Mouse (Mus musculus) neural tube, embryonic 11.5 days (tissue): ENCODE results near the gene Rbms3. TPM values are rescaled to one million over a fixed set of nuclear protein-coding genes. Genes with fewer than 3 reads are reported as not detected.

ENCODE experiments used
- ATAC-seq: fragments of 200-750 bp; cut with Nextera tagmentation; 2 replicates; pipeline ENCODE4 v1.8.0; 2017; ENCODE audit warnings: moderate number of reproducible peaks, mild to moderate bottlenecking, moderate TSS enrichment, moderate library complexity; ENCODE audit not compliant: insufficient read depth, low FRiP score, low TSS enrichment
- DNase-seq: peaks from one replicate; pipeline ENCODE4 v3.0.0-alpha.2; 2015; ENCODE audit warnings: low spot score
- H3K27ac ChIP-seq: fragments of 300-500 bp; sonication (generic); 2 replicates; pipeline ENCODE4 v1.5.1; 2014; ENCODE audit warnings: low read depth, mild to moderate bottlenecking, low read length
- H3K27me3 ChIP-seq: fragments of 300-500 bp; sonication (generic); 2 replicates; pipeline ENCODE4 v1.6.1; 2014; ENCODE audit warnings: mild to moderate bottlenecking, low read length, mixed read lengths; ENCODE audit not compliant: control insufficient read depth, insufficient read depth
- H3K36me3 ChIP-seq: fragments of 300-500 bp; sonication (generic); 2 replicates; pipeline ENCODE4 v1.6.1; 2014; ENCODE audit warnings: mild to moderate bottlenecking, low read length, moderate library complexity, mixed read lengths; ENCODE audit not compliant: control insufficient read depth, insufficient read depth
- H3K4me1 ChIP-seq: fragments of 300-500 bp; sonication (generic); 2 replicates; pipeline ENCODE4 v1.6.1; 2014; ENCODE audit warnings: low read length, mixed read lengths; ENCODE audit not compliant: control insufficient read depth, insufficient read depth
- H3K4me2 ChIP-seq: fragments of 300-500 bp; sonication (generic); 2 replicates; pipeline ENCODE4 v1.6.1; 2014; ENCODE audit warnings: low read depth, mild to moderate bottlenecking, moderate library complexity
- H3K4me3 ChIP-seq: fragments of 300-500 bp; sonication (generic); 2 replicates; pipeline ENCODE4 v1.5.1; 2014; ENCODE audit warnings: low read depth, low read length
- H3K9ac ChIP-seq: fragments of 300-500 bp; sonication (generic); 2 replicates; pipeline ENCODE4 v1.6.1; 2014; ENCODE audit warnings: mild to moderate bottlenecking, low read length
- H3K9me3 ChIP-seq: fragments of 300-500 bp; sonication (generic); 2 replicates; pipeline ENCODE4 v1.6.1; 2016; ENCODE audit warnings: low read length; ENCODE audit not compliant: control insufficient read depth
- WGBS: fragments of 180-500 bp; shearing (Covaris S2); extraction: QIAGEN DNeasy Blood & Tissue Kit; methylation state at CpG from one replicate; pipeline ENCODE4 v1.1.7; 2014; 5-methylcytosine and 5-hydroxymethylcytosine counted together
- polyA plus RNA-seq: library from polyadenylated mRNA; unstranded; fragments of >200 nt; fragmentation: Nextera tagmentation; extraction: Ambion mirVana; gene quantifications from 2 replicates; pipeline ENCODE4 v1.2.1, GENCODE M21; 2014

Gene Rbms3
- polyA plus RNA-seq, 1 experiment from 2014 or later, result 60.1 TPM

DNA sequence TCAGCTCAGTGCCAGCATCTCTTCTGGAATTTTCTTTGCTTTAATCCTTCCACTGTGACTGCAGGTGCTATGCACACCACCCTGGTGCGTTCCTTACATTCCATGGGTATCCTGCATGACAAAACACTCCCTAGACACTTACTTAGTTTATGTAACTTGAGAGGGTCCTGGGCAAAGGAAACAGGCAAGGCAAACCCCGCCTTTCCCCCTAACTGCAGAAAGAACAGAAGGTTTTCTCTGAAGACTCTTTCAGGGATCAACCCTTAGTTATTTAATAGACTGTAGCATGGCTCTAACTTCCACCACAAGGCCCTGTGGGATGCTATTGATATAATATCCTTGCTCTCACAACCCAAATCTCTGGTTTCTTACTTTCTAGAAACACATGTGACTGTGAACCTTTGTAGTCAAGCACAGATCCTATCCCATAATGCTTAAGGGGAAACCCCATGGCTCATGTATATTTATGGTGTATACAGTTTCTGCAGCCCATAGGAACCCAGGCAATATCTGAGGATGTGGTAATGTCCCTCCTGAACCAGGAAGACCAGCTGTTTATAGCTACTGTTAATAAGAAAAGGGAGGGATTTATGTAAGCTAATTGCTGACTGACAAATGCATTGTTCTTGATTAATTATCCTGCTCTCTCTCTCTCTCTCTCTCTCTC lies 557.1 kb downstream of the Rbms3 start:
- H3K36me3 ChIP-seq, result no peaks in the 10 kb centered on the region
- H3K27me3 ChIP-seq, result no peaks in the 10 kb centered on the region
- H3K4me2 ChIP-seq, result no peak overlapping the region
- no peak overlapping the region for H3K4me3 ChIP-seq
- WGBS, result 43% methylated on average over 2 of the region's 2 CpGs
- no peak overlapping the region for H3K9ac ChIP-seq
- H3K4me1 ChIP-seq, result peaks cover 3% of the 10 kb centered on the region; the same call in 1 of the 2 replicates
- DNase-seq (no peak), ATAC-seq (no peak)
- H3K9me3 ChIP-seq, result no peaks in the 10 kb centered on the region
- H3K27ac ChIP-seq, result no peak overlapping the region

DNA sequence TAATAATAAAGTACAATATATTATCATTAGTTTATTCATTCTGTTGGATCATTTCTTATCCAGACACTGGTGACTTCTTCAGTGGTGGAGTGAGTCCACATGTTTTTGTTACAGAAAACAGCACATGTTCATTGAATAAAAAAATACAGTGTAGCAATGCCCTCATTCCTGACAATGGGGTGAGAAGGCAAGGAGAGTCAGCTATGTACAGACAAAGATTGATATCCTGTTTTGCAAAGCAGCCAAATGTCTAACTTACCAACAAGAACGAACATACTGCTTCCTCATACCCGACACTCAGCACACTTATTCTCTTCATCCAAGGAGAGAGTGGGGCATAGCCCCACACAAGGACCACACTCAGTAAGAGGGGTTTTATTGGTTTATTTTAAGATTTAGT lies 559.1 kb downstream of the Rbms3 start:
- DNase-seq (no peak), ATAC-seq (no peak)
- WGBS, result 83% methylated on average over 2 of the region's 2 CpGs
- Histone ChIP-seq H3K9me3 (no peaks in the 10 kb centered on the region), H3K4me3 (no peak overlapping the region), H3K4me1 (peaks cover 3% of the 10 kb centered on the region; the same call in 1 of the 2 replicates), H3K4me2 (no peak overlapping the region), H3K27me3 (no peaks in the 10 kb centered on the region), H3K36me3 (no peaks in the 10 kb centered on the region), H3K9ac (no peak overlapping the region), H3K27ac (no peak overlapping the region)

DNA sequence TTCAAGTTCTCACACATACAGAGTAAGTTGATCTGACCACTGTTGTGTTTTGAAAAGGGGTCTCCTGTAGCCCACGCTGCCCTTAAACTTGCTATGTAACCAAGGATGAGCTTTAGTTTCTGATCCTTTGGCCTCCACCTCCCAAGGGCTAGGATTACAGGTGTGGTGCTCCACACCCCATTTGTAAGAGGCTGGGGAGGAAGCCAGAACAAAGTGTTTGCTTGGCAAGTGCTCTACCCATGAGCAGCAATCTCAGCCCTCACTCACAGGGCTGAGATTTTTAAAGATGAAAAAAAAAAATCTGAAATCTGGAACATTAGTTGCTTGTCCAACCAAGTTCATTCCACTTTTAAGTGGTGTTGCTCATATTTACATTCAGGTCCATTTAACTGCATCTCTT lies 560.5 kb downstream of the Rbms3 start:
- H3K27me3 ChIP-seq, result no peaks in the 10 kb centered on the region
- peaks cover 3% of the 10 kb centered on the region; the same call in 1 of the 2 replicates for H3K4me1 ChIP-seq
- DNase-seq (no peak), ATAC-seq (no peak)
- no peaks in the 10 kb centered on the region for H3K9me3 ChIP-seq
- no peaks in the 10 kb centered on the region for H3K36me3 ChIP-seq
- no peak overlapping the region for H3K27ac ChIP-seq
- no peak overlapping the region for H3K4me2 ChIP-seq
- no peak overlapping the region for H3K4me3 ChIP-seq
- no peak overlapping the region for H3K9ac ChIP-seq
- WGBS, result 100% methylated on average over 1 of the region's 1 CpGs

GRCm38 (mm10) chr9:117067703-117068419 lies 561.9 kb downstream of the Rbms3 start:
- Histone ChIP-seq H3K4me2 (no peak overlapping the region), H3K36me3 (no peaks in the 10 kb centered on the region), H3K9ac (no peak overlapping the region), H3K4me1 (peaks cover 3% of the 10 kb centered on the region; the same call in 1 of the 2 replicates), H3K4me3 (no peak overlapping the region), H3K27ac (no peak overlapping the region), H3K27me3 (no peaks in the 10 kb centered on the region), H3K9me3 (no peaks in the 10 kb centered on the region)
- 85% methylated on average over 11 of the region's 11 CpGs for WGBS
- DNase-seq (no peak), ATAC-seq (no peak)

DNA sequence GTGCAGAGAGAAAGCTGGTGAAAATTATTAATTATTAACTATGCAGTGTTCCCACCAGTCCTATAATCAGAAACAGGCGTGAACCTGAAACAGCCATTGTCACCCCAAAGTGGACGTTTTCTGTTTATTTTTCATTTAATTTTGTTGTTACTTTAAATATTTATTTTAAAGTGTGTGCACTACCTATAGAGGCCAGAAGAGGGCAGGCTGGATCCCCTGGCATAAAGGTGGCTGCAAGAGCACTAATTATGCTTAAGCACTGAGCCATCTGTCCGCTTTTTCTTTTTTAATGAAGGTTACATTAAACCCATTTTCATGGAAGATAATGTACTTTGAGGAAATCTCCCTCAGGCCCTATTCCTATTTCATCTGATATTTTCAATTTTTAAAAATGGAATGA lies 563.2 kb downstream of the Rbms3 start:
- Histone ChIP-seq H3K27me3 (no peaks in the 10 kb centered on the region), H3K9ac (no peak overlapping the region), H3K4me2 (no peak overlapping the region), H3K4me1 (no peaks in the 10 kb centered on the region), H3K27ac (no peak overlapping the region), H3K4me3 (no peak overlapping the region), H3K9me3 (no peaks in the 10 kb centered on the region), H3K36me3 (no peaks in the 10 kb centered on the region)
- WGBS, result 80% methylated on average over 3 of the region's 3 CpGs
- ATAC-seq (no peak), DNase-seq (no peak)

GRCm38 (mm10) chr9:117065601-117066000 lies 564.1 kb downstream of the Rbms3 start:
- Histone ChIP-seq H3K9ac (no peak overlapping the region), H3K27ac (no peak overlapping the region), H3K4me2 (no peak overlapping the region), H3K4me1 (no peaks in the 10 kb centered on the region), H3K4me3 (no peak overlapping the region), H3K36me3 (no peaks in the 10 kb centered on the region), H3K9me3 (no peaks in the 10 kb centered on the region), H3K27me3 (no peaks in the 10 kb centered on the region)
- ATAC-seq, result no peak
- DNase-seq, result no peak
- WGBS, result 66% methylated on average over 6 of the region's 6 CpGs

DNA sequence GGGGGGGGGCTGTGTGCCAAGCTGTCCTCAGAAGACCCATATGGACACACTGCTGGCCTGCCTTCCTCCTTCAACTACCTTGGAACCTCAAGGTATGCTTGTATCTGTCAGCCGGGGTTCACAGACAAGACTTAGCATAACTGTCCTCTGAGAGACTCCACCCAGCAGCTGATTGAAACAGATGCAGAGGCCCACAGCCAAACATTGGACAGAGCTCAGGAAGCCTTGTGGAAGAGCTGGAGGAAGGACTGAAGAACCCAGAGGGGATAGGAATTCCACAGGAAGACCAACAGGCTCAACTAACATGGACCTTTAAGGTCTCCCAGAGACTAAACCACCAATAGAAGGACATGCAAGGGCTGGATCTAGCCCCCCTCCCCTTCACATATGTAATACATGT lies 570.1 kb downstream of the Rbms3 start:
- ATAC-seq (no peak), DNase-seq (no peak)
- Histone ChIP-seq H3K9me3 (no peaks in the 10 kb centered on the region), H3K27ac (no peak overlapping the region), H3K4me1 (no peaks in the 10 kb centered on the region), H3K9ac (no peak overlapping the region), H3K36me3 (no peaks in the 10 kb centered on the region), H3K4me3 (no peak overlapping the region), H3K4me2 (no peak overlapping the region), H3K27me3 (no peaks in the 10 kb centered on the region)
- 96% methylated on average over 1 of the region's 1 CpGs for WGBS

- H3K9ac ChIP-seq, result no peak overlapping the region
- H3K4me3 ChIP-seq, result no peak overlapping the region
- no peak overlapping the region for H3K27ac ChIP-seq
- WGBS, result 92% methylated on average over 6 of the region's 6 CpGs
- ATAC-seq, result no peak
- no peaks in the 10 kb centered on the region for H3K9me3 ChIP-seq
- no peaks in the 10 kb centered on the region for H3K27me3 ChIP-seq
- no peaks in the 10 kb centered on the region for H3K36me3 ChIP-seq
- DNase-seq, result no peak
- no peak overlapping the region for H3K4me2 ChIP-seq
- no peaks in the 10 kb centered on the region for H3K4me1 ChIP-seq
These were observed 570.6 kb downstream of the Rbms3 start for GRCm38 (mm10) chr9:117059135-117059534.

DNA sequence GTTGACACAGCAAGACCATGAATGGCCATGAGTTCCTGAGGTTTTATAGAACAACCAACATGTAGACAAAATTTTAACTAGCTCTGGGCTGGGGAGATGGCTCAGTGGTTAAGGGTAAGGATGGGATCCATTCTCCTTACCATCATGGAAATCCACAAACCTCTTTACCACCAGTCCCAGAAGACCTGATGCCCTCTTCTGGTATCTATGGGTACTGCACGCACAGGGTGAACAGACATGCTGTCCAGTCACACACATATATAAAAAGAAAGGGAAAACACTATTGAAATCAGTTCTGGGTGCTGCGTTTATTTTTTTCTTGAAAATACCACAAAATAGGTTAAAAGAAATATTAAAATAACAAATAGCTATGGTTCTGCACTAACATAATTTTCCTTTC lies 577.8 kb downstream of the Rbms3 start:
- DNase-seq (no peak), ATAC-seq (no peak)
- H3K27me3 ChIP-seq, result no peaks in the 10 kb centered on the region
- H3K36me3 ChIP-seq, result no peaks in the 10 kb centered on the region
- no peak overlapping the region for H3K4me2 ChIP-seq
- H3K9ac ChIP-seq, result no peak overlapping the region
- no peaks in the 10 kb centered on the region for H3K9me3 ChIP-seq
- no peaks in the 10 kb centered on the region for H3K4me1 ChIP-seq
- WGBS, result 96% methylated on average over 2 of the region's 2 CpGs
- H3K4me3 ChIP-seq, result no peak overlapping the region
- H3K27ac ChIP-seq, result no peak overlapping the region
